Mouse (Mus musculus): ENCODE measurements around the gene Med18. TPM values are rescaled to one million over a fixed set of nuclear protein-coding genes. Genes with fewer than 3 reads are reported as not detected.

Gene Med18
- polyA plus RNA-seq, 1 experiment = 3.0 TPM

GRCm38 (mm10) chr4:132464255-132464613, 513 bp upstream of the Med18 start:
- no peak overlapping the region for H3K27ac ChIP-seq (ENCODE audit: insufficient read depth, low read length)
- H3K4me3 ChIP-seq (ENCODE audit: extremely low read depth, insufficient read depth, insufficient read length) = peak overlapping the region; percentile 98; the same call in 1 of the 2 replicates
- DNase-seq (ENCODE audit: low read depth in 1 of 2, low spot score in 2 of 2) = no peak
- WGBS = 2% methylated on average over 5 of the region's 5 CpGs
- no peaks in the 10 kb centered on the region for H3K27me3 ChIP-seq (ENCODE audit: control insufficient read depth, insufficient read depth, low read length)
- H3K4me1 ChIP-seq (ENCODE audit: control insufficient read depth, insufficient read depth, insufficient read length) = 0 out of 2 replicates have a peak, but pooled peaks cover 4% of the 10 kb centered on the region
- peaks cover 14% of the 10 kb centered on the region for H3K36me3 ChIP-seq (ENCODE audit: control insufficient read depth, insufficient read depth, low read length)
- TF ChIP-seq POLR2A (IDR thresholded peaks at IDR 0.05; ENCODE audit: low read depth, low read length) (no peak), CTCF (IDR thresholded peaks at IDR 0.05; ENCODE audit: extremely low read depth, insufficient read depth, insufficient read length, insufficient replicate concordance) (no peak)

DNA sequence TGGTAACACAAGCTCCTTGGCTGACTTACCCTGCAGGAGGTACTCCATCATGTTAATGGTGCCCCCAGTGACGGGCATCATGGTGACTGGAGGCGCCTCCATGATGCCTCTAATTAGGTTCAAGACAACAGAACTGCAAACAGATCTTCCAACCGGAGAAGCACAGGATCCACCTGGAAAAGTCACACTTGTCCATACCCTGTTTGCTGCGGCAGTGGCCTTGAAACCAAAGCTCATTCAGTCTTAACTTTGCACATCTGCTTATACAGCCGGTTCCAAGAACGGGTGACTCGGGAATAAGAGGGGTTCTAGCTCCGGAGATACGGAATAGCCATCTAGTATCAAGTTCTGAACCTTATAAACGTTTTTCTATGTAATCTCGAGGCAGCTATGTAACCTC, 885 bp downstream of the Med18 start:
- TF ChIP-seq POLR2A (IDR thresholded peaks at IDR 0.05; ENCODE audit: low read depth, low read length) (no peak), CTCF (IDR thresholded peaks at IDR 0.05; ENCODE audit: extremely low read depth, insufficient read depth, insufficient read length, insufficient replicate concordance) (no peak)
- Histone ChIP-seq H3K4me3 (ENCODE audit: extremely low read depth, insufficient read depth, insufficient read length) (peak overlapping the region; percentile 98), H3K27ac (ENCODE audit: insufficient read depth, low read length) (no peak overlapping the region), H3K27me3 (ENCODE audit: control insufficient read depth, insufficient read depth, low read length) (no peaks in the 10 kb centered on the region), H3K36me3 (ENCODE audit: control insufficient read depth, insufficient read depth, low read length) (peaks cover 21% of the 10 kb centered on the region), H3K4me1 (ENCODE audit: control insufficient read depth, insufficient read depth, insufficient read length) (0 out of 2 replicates have a peak, but pooled peaks cover 4% of the 10 kb centered on the region)
- 5% methylated on average over 11 of the region's 11 CpGs for WGBS
- DNase-seq (ENCODE audit: low read depth in 1 of 2, low spot score in 2 of 2) = no peak

DNA sequence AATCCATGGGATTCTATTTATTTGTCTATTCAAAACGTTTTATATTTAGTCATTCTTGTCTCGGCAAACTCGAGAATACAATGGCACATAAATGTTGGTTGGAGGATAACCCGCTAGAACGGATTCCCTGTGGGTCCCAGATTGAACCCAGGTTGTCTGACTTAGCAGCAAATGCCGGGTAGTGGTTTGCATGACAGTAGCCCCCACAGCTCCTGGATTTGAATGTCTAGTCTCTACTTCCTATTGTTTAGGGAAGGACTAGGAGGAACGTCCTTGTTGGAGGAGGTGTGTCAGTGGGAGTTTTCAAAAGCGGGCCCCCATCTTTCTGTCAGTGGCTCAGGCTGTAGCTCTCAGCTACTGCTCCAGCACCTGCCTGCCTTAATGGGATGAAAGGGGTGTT, 3.5 kb downstream of the Med18 start:
- no peak overlapping the region for H3K4me3 ChIP-seq (ENCODE audit: extremely low read depth, insufficient read depth, insufficient read length)
- H3K27me3 ChIP-seq (ENCODE audit: control insufficient read depth, insufficient read depth, low read length) = no peaks in the 10 kb centered on the region
- TF ChIP-seq CTCF (IDR thresholded peaks at IDR 0.05; ENCODE audit: extremely low read depth, insufficient read depth, insufficient read length, insufficient replicate concordance) = no peak
- no peak for TF ChIP-seq POLR2A (IDR thresholded peaks at IDR 0.05; ENCODE audit: low read depth, low read length)
- DNase-seq (ENCODE audit: low read depth in 1 of 2, low spot score in 2 of 2) = no peak
- 93% methylated on average over 8 of the region's 8 CpGs for WGBS
- H3K36me3 ChIP-seq (ENCODE audit: control insufficient read depth, insufficient read depth, low read length) = peaks cover 24% of the 10 kb centered on the region
- no peak overlapping the region for H3K27ac ChIP-seq (ENCODE audit: insufficient read depth, low read length)
- H3K4me1 ChIP-seq (ENCODE audit: control insufficient read depth, insufficient read depth, insufficient read length) = 0 out of 2 replicates have a peak, but pooled peaks cover 4% of the 10 kb centered on the region

- H3K27ac ChIP-seq (ENCODE audit: insufficient read depth, low read length) = no peak overlapping the region
- peaks cover 21% of the 10 kb centered on the region for H3K36me3 ChIP-seq (ENCODE audit: control insufficient read depth, insufficient read depth, low read length)
- WGBS = 96% methylated on average over 6 of the region's 6 CpGs
- TF ChIP-seq POLR2A (IDR thresholded peaks at IDR 0.05; ENCODE audit: low read depth, low read length) (no peak), CTCF (IDR thresholded peaks at IDR 0.05; ENCODE audit: extremely low read depth, insufficient read depth, insufficient read length, insufficient replicate concordance) (no peak)
- H3K4me3 ChIP-seq (ENCODE audit: extremely low read depth, insufficient read depth, insufficient read length) = no peak overlapping the region
- no peaks in the 10 kb centered on the region for H3K27me3 ChIP-seq (ENCODE audit: control insufficient read depth, insufficient read depth, low read length)
- no peak for DNase-seq (ENCODE audit: low read depth in 1 of 2, low spot score in 2 of 2)
- H3K4me1 ChIP-seq (ENCODE audit: control insufficient read depth, insufficient read depth, insufficient read length) = no peaks in the 10 kb centered on the region
These were observed 8.2 kb downstream of the Med18 start for GRCm38 (mm10) chr4:132455561-132455960.

- Histone ChIP-seq H3K4me1 (ENCODE audit: control insufficient read depth, insufficient read depth, insufficient read length) (no peaks in the 10 kb centered on the region), H3K27me3 (ENCODE audit: control insufficient read depth, insufficient read depth, low read length) (no peaks in the 10 kb centered on the region), H3K27ac (ENCODE audit: insufficient read depth, low read length) (no peak overlapping the region), H3K36me3 (ENCODE audit: control insufficient read depth, insufficient read depth, low read length) (peaks cover 18% of the 10 kb centered on the region), H3K4me3 (ENCODE audit: extremely low read depth, insufficient read depth, insufficient read length) (no peak overlapping the region)
- no peak for DNase-seq (ENCODE audit: low read depth in 1 of 2, low spot score in 2 of 2)
- 89% methylated on average over 3 of the region's 3 CpGs for WGBS
- TF ChIP-seq POLR2A (IDR thresholded peaks at IDR 0.05; ENCODE audit: low read depth, low read length) (no peak), CTCF (IDR thresholded peaks at IDR 0.05; ENCODE audit: extremely low read depth, insufficient read depth, insufficient read length, insufficient replicate concordance) (no peak)
These were observed 8.6 kb downstream of the Med18 start for GRCm38 (mm10) chr4:132455146-132455545.

GRCm38 (mm10) chr4:132454216-132454615, 9.5 kb downstream of the Med18 start:
- no peak for DNase-seq (ENCODE audit: low read depth in 1 of 2, low spot score in 2 of 2)
- no peak overlapping the region for H3K4me3 ChIP-seq (ENCODE audit: extremely low read depth, insufficient read depth, insufficient read length)
- H3K4me1 ChIP-seq (ENCODE audit: control insufficient read depth, insufficient read depth, insufficient read length) = no peaks in the 10 kb centered on the region
- 88% methylated on average over 6 of the region's 6 CpGs for WGBS
- peaks cover 11% of the 10 kb centered on the region for H3K36me3 ChIP-seq (ENCODE audit: control insufficient read depth, insufficient read depth, low read length)
- no peak overlapping the region for H3K27ac ChIP-seq (ENCODE audit: insufficient read depth, low read length)
- no peaks in the 10 kb centered on the region for H3K27me3 ChIP-seq (ENCODE audit: control insufficient read depth, insufficient read depth, low read length)
- no peak for TF ChIP-seq CTCF (IDR thresholded peaks at IDR 0.05; ENCODE audit: extremely low read depth, insufficient read depth, insufficient read length, insufficient replicate concordance)
- TF ChIP-seq POLR2A (IDR thresholded peaks at IDR 0.05; ENCODE audit: low read depth, low read length) = no peak

DNA sequence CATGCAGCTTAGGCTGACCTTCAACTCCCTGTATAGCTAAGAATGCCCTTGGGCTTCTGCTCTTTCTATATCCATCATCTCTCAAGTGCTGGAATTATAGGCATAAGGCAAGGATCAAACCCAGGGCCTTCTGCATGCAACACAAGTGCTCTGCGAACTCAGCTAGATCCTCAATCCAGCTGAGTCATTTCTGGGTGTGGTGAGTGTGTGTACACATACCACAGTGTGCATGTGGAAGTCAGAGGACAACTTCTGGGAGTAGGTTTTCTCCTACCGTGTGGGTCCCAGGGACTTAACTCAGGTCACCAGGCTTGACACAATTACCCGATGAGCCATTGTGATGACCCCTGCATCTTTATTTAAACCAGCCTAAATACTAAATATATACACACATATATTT, 13.9 kb downstream of the Med18 start:
- no peak for DNase-seq (ENCODE audit: low read depth in 1 of 2, low spot score in 2 of 2)
- Histone ChIP-seq H3K4me1 (ENCODE audit: control insufficient read depth, insufficient read depth, insufficient read length) (no peaks in the 10 kb centered on the region), H3K27ac (ENCODE audit: insufficient read depth, low read length) (no peak overlapping the region), H3K36me3 (ENCODE audit: control insufficient read depth, insufficient read depth, low read length) (no peaks in the 10 kb centered on the region), H3K4me3 (ENCODE audit: extremely low read depth, insufficient read depth, insufficient read length) (no peak overlapping the region), H3K27me3 (ENCODE audit: control insufficient read depth, insufficient read depth, low read length) (no peaks in the 10 kb centered on the region)
- WGBS = 82% methylated on average over 3 of the region's 3 CpGs
- TF ChIP-seq POLR2A (IDR thresholded peaks at IDR 0.05; ENCODE audit: low read depth, low read length) (no peak), CTCF (IDR thresholded peaks at IDR 0.05; ENCODE audit: extremely low read depth, insufficient read depth, insufficient read length, insufficient replicate concordance) (no peak)
